Mouse (Mus musculus): ENCODE results near the gene Isoc2a. TPM values are rescaled to one million over a fixed set of nuclear protein-coding genes. Genes with fewer than 3 reads are reported as not detected.

Isoc2a gene
- polyA plus RNA-seq, 1 experiment = 4.3 TPM

GRCm38 (mm10) chr7:4924483-4924882 is 47.5 kb downstream of the Isoc2a start:
- no peaks in the 10 kb centered on the region for H3K4me1 ChIP-seq (ENCODE audit: control insufficient read depth, insufficient read depth, low read length)
- H3K9ac ChIP-seq (ENCODE audit: low read depth, poor library complexity, severe bottlenecking) = no peak overlapping the region
- H3K36me3 ChIP-seq (ENCODE audit: control insufficient read depth, insufficient read depth, low read length, poor library complexity, severe bottlenecking) = no peaks in the 10 kb centered on the region

GRCm38 (mm10) chr7:4924891-4925301 is 47.9 kb downstream of the Isoc2a start:
- TF ChIP-seq EP300 (IDR thresholded peaks at IDR 0.05; ENCODE audit: insufficient read depth, low read depth, low read length) (no peak), CTCF (IDR thresholded peaks at IDR 0.05; ENCODE audit: low read depth, low read length) (no peak), POLR2A (IDR thresholded peaks at IDR 0.05; ENCODE audit: insufficient read depth, low read length) (no peak)
- Histone ChIP-seq H3K9me3 (replicated peaks; ENCODE audit: control insufficient read depth, insufficient read depth, low read length, poor library complexity, severe bottlenecking) (no peaks in the 10 kb centered on the region), H3K27ac (ENCODE audit: insufficient read depth, low read length) (no peak overlapping the region), H3K4me1 (ENCODE audit: control insufficient read depth, insufficient read depth, low read length) (no peaks in the 10 kb centered on the region), H3K27me3 (ENCODE audit: control insufficient read depth, insufficient read depth, low read length, poor library complexity, severe bottlenecking) (no peaks in the 10 kb centered on the region), H3K4me3 (ENCODE audit: low read depth, low read length) (no peak overlapping the region), H3K36me3 (ENCODE audit: control insufficient read depth, insufficient read depth, low read length, poor library complexity, severe bottlenecking) (no peaks in the 10 kb centered on the region), H3K9ac (ENCODE audit: low read depth, poor library complexity, severe bottlenecking) (no peak overlapping the region)

More at GRCm38 (mm10) chr7:4924483-4924882, 47.5 kb downstream of the Isoc2a start:
- Histone ChIP-seq H3K4me3 (ENCODE audit: low read depth, low read length) (no peak overlapping the region), H3K27me3 (ENCODE audit: control insufficient read depth, insufficient read depth, low read length, poor library complexity, severe bottlenecking) (no peaks in the 10 kb centered on the region), H3K9me3 (replicated peaks; ENCODE audit: control insufficient read depth, insufficient read depth, low read length, poor library complexity, severe bottlenecking) (no peaks in the 10 kb centered on the region), H3K27ac (ENCODE audit: insufficient read depth, low read length) (no peak overlapping the region)
- TF ChIP-seq CTCF (IDR thresholded peaks at IDR 0.05; ENCODE audit: low read depth, low read length) (no peak), EP300 (IDR thresholded peaks at IDR 0.05; ENCODE audit: insufficient read depth, low read depth, low read length) (no peak), POLR2A (IDR thresholded peaks at IDR 0.05; ENCODE audit: insufficient read depth, low read length) (no peak)

- Histone ChIP-seq H3K36me3 (ENCODE audit: control insufficient read depth, insufficient read depth, low read length, poor library complexity, severe bottlenecking) (no peaks in the 10 kb centered on the region), H3K9me3 (replicated peaks; ENCODE audit: control insufficient read depth, insufficient read depth, low read length, poor library complexity, severe bottlenecking) (no peaks in the 10 kb centered on the region), H3K4me1 (ENCODE audit: control insufficient read depth, insufficient read depth, low read length) (no peaks in the 10 kb centered on the region), H3K27me3 (ENCODE audit: control insufficient read depth, insufficient read depth, low read length, poor library complexity, severe bottlenecking) (no peaks in the 10 kb centered on the region), H3K4me3 (ENCODE audit: low read depth, low read length) (no peak within 1 kb of the TSS), H3K27ac (ENCODE audit: insufficient read depth, low read length) (no peak within 1 kb of the TSS), H3K9ac (ENCODE audit: low read depth, poor library complexity, severe bottlenecking) (no peak within 1 kb of the TSS)
- TF ChIP-seq POLR2A (IDR thresholded peaks at IDR 0.05; ENCODE audit: insufficient read depth, low read length) (no peak), CTCF (IDR thresholded peaks at IDR 0.05; ENCODE audit: low read depth, low read length) (no peak), EP300 (IDR thresholded peaks at IDR 0.05; ENCODE audit: insufficient read depth, low read depth, low read length) (no peak)
Measured at GRCm38 (mm10) chr7:4925441-4926381, 48.8 kb downstream of the Isoc2a start, which contains the start of gene Ssc5d. Gene Ssc5d, plus strand, starts transcription at chr7:4925785.

- Histone ChIP-seq H3K4me3 (ENCODE audit: low read depth, low read length) (no peak overlapping the region), H3K36me3 (ENCODE audit: control insufficient read depth, insufficient read depth, low read length, poor library complexity, severe bottlenecking) (no peaks in the 10 kb centered on the region), H3K4me1 (ENCODE audit: control insufficient read depth, insufficient read depth, low read length) (no peaks in the 10 kb centered on the region), H3K9me3 (replicated peaks; ENCODE audit: control insufficient read depth, insufficient read depth, low read length, poor library complexity, severe bottlenecking) (no peaks in the 10 kb centered on the region), H3K9ac (ENCODE audit: low read depth, poor library complexity, severe bottlenecking) (no peak overlapping the region), H3K27me3 (ENCODE audit: control insufficient read depth, insufficient read depth, low read length, poor library complexity, severe bottlenecking) (no peaks in the 10 kb centered on the region), H3K27ac (ENCODE audit: insufficient read depth, low read length) (no peak overlapping the region)
- TF ChIP-seq POLR2A (IDR thresholded peaks at IDR 0.05; ENCODE audit: insufficient read depth, low read length) (no peak), EP300 (IDR thresholded peaks at IDR 0.05; ENCODE audit: insufficient read depth, low read depth, low read length) (no peak), CTCF (IDR thresholded peaks at IDR 0.05; ENCODE audit: low read depth, low read length) (no peak)
Measured at GRCm38 (mm10) chr7:4926849-4927248, 49.9 kb downstream of the Isoc2a start.

- no peak for TF ChIP-seq POLR2A (IDR thresholded peaks at IDR 0.05; ENCODE audit: insufficient read depth, low read length)
- no peak for TF ChIP-seq CTCF (IDR thresholded peaks at IDR 0.05; ENCODE audit: low read depth, low read length)
- no peak for TF ChIP-seq EP300 (IDR thresholded peaks at IDR 0.05; ENCODE audit: insufficient read depth, low read depth, low read length)
- Histone ChIP-seq H3K9ac (ENCODE audit: low read depth, poor library complexity, severe bottlenecking) (no peak overlapping the region), H3K9me3 (replicated peaks; ENCODE audit: control insufficient read depth, insufficient read depth, low read length, poor library complexity, severe bottlenecking) (no peaks in the 10 kb centered on the region), H3K4me3 (ENCODE audit: low read depth, low read length) (no peak overlapping the region), H3K36me3 (ENCODE audit: control insufficient read depth, insufficient read depth, low read length, poor library complexity, severe bottlenecking) (no peaks in the 10 kb centered on the region), H3K27me3 (ENCODE audit: control insufficient read depth, insufficient read depth, low read length, poor library complexity, severe bottlenecking) (no peaks in the 10 kb centered on the region), H3K27ac (ENCODE audit: insufficient read depth, low read length) (no peak overlapping the region), H3K4me1 (ENCODE audit: control insufficient read depth, insufficient read depth, low read length) (no peaks in the 10 kb centered on the region)
Measured at GRCm38 (mm10) chr7:4927711-4928110, 50.8 kb downstream of the Isoc2a start.

GRCm38 (mm10) chr7:4928323-4928722 is 51.4 kb downstream of the Isoc2a start:
- H3K4me1 ChIP-seq (ENCODE audit: control insufficient read depth, insufficient read depth, low read length) = no peaks in the 10 kb centered on the region
- no peak for TF ChIP-seq POLR2A (IDR thresholded peaks at IDR 0.05; ENCODE audit: insufficient read depth, low read length)
- no peak for TF ChIP-seq EP300 (IDR thresholded peaks at IDR 0.05; ENCODE audit: insufficient read depth, low read depth, low read length)
- no peak for TF ChIP-seq CTCF (IDR thresholded peaks at IDR 0.05; ENCODE audit: low read depth, low read length)

More at GRCm38 (mm10) chr7:4928323-4928722, 51.4 kb downstream of the Isoc2a start:
- Histone ChIP-seq H3K27me3 (ENCODE audit: control insufficient read depth, insufficient read depth, low read length, poor library complexity, severe bottlenecking) (no peaks in the 10 kb centered on the region), H3K27ac (ENCODE audit: insufficient read depth, low read length) (no peak overlapping the region), H3K36me3 (ENCODE audit: control insufficient read depth, insufficient read depth, low read length, poor library complexity, severe bottlenecking) (no peaks in the 10 kb centered on the region), H3K9ac (ENCODE audit: low read depth, poor library complexity, severe bottlenecking) (no peak overlapping the region), H3K4me3 (ENCODE audit: low read depth, low read length) (no peak overlapping the region), H3K9me3 (replicated peaks; ENCODE audit: control insufficient read depth, insufficient read depth, low read length, poor library complexity, severe bottlenecking) (no peaks in the 10 kb centered on the region)
